In genomic region chr6:97985658-97986057, GRCm38 (mm10) we compare ENCODE assay signal across 20 mouse cellular contexts.
DNase-seq lines count a peak whose midpoint lies in the region; ATAC-seq and TF ChIP-seq lines count a peak whose summit lies in the region.
"Had no signal": no experiment of that assay in that cellular context is flagged by ENCODE, and none has a peak within 500 bp of the region (broad histone marks: within the 10 kb centered on the region; RNA-seq: fewer than 3 reads in every experiment).

No protein-coding gene starts in this region.

- no peak for DNase-seq in heart, embryonic 10.5 days (ENCODE audit: low spot score)
- peak; percentile 25 for DNase-seq in intestine, embryonic 14.5 days (ENCODE audit: low spot score)
- peak; percentile 54 for DNase-seq in MEL (ENCODE audit: low read depth, low spot score)
- no peak for DNase-seq in left cerebral cortex, adult 9 months (ENCODE audit: low spot score in 2 of 2)
- DNase-seq: adrenal gland, adult 8-10 months; adrenal gland, postnatal 14 days; adrenal gland, postnatal 36 days; cerebellum, adult 11-12 months; cerebellum, adult 2 months; cerebellum, adult 9-10 months; cerebellum, postnatal 10 days; cerebellum, postnatal 25 days had no signal

- TF ChIP-seq POLR2A in MEL (IDR thresholded peaks at IDR 0.05; ENCODE audit: control insufficient read depth in 1 of 2, insufficient read depth in 1 of 2, low read depth in 1 of 2, low read length in 2 of 2, poor library complexity in 1 of 2): no peak

- peaks cover 24% of the 10 kb centered on the region for H3K4me1 ChIP-seq in heart, embryonic 13.5 days
- H3K4me1 ChIP-seq in heart, embryonic 10.5 days: peaks cover 19% of the 10 kb centered on the region
- no peaks in the 10 kb centered on the region for H3K4me1 ChIP-seq in intestine, embryonic 14.5 days (replicated peaks; ENCODE audit: control insufficient read depth, insufficient read depth, low read length)
- H3K4me1 ChIP-seq in intestine, embryonic 16.5 days (ENCODE audit: control insufficient read depth, insufficient read depth, low read length): no peaks in the 10 kb centered on the region
- peaks cover 0 to 6% of the 10 kb centered on the region in 2 experiments; a peak in 2 of 4 replicates for H3K4me1 ChIP-seq in MEL (ENCODE audit: control insufficient read depth in 1 of 2, insufficient read depth in 2 of 2, low read length in 2 of 2)
- H3K4me1 ChIP-seq: embryonic facial prominence, embryonic 10.5 days; forebrain, embryonic 13.5 days; forebrain, embryonic 15.5 days had no signal

- H3K36me3 ChIP-seq in heart, embryonic 13.5 days: no peaks in the 10 kb centered on the region
- no peaks in the 10 kb centered on the region for H3K36me3 ChIP-seq in heart, embryonic 10.5 days
- H3K36me3 ChIP-seq in intestine, embryonic 14.5 days (ENCODE audit: control insufficient read depth, insufficient read depth, low read length): no peaks in the 10 kb centered on the region
- H3K36me3 ChIP-seq in intestine, embryonic 16.5 days (ENCODE audit: control insufficient read depth, insufficient read depth, low read length): no peaks in the 10 kb centered on the region
- H3K36me3 ChIP-seq in MEL (ENCODE audit: control insufficient read depth in 1 of 2, insufficient read depth in 2 of 2, low read length in 2 of 2): peaks cover 0 to 6% of the 10 kb centered on the region in 2 experiments; a peak in 2 of 4 replicates
- H3K36me3 ChIP-seq: embryonic facial prominence, embryonic 10.5 days; embryonic facial prominence, embryonic 12.5 days; forebrain, embryonic 15.5 days had no signal

- H3K9me3 ChIP-seq in heart, embryonic 13.5 days: no peaks in the 10 kb centered on the region
- H3K9me3 ChIP-seq in heart, embryonic 10.5 days: no peaks in the 10 kb centered on the region
- no peaks in the 10 kb centered on the region for H3K9me3 ChIP-seq in intestine, embryonic 14.5 days (ENCODE audit: control insufficient read depth, low read length)
- no peaks in the 10 kb centered on the region for H3K9me3 ChIP-seq in intestine, embryonic 16.5 days (ENCODE audit: control insufficient read depth, low read length)
- H3K9me3 ChIP-seq in MEL (replicated peaks; ENCODE audit: insufficient read depth, low read length): no peaks in the 10 kb centered on the region
- H3K9me3 ChIP-seq: embryonic facial prominence, embryonic 10.5 days; embryonic facial prominence, embryonic 12.5 days; forebrain, embryonic 13.5 days; forebrain, embryonic 15.5 days had no signal

- TF ChIP-seq CTCF in MEL (IDR thresholded peaks at IDR 0.05 in 2 of 3, conservative IDR thresholded peaks at IDR 0.05 in 1 of 3; ENCODE audit: control insufficient read depth in 1 of 3, insufficient read depth in 1 of 3, low read depth in 2 of 3, low read length in 3 of 3, poor library complexity in 1 of 3, severe bottlenecking in 1 of 3): no peak

- no peaks in the 10 kb centered on the region for H3K27me3 ChIP-seq in heart, embryonic 13.5 days (replicated peaks)
- H3K27me3 ChIP-seq in heart, embryonic 10.5 days (ENCODE audit: insufficient read depth, poor library complexity, severe bottlenecking): no peaks in the 10 kb centered on the region
- no peaks in the 10 kb centered on the region for H3K27me3 ChIP-seq in intestine, embryonic 14.5 days (replicated peaks; ENCODE audit: control insufficient read depth, insufficient read depth, low read length)
- H3K27me3 ChIP-seq in intestine, embryonic 16.5 days (replicated peaks; ENCODE audit: control insufficient read depth, insufficient read depth, low read length): no peaks in the 10 kb centered on the region
- H3K27me3 ChIP-seq in MEL (ENCODE audit: control insufficient read depth in 1 of 2, insufficient read depth in 2 of 2, low read length in 2 of 2): no peaks in the 10 kb centered on the region
- H3K27me3 ChIP-seq: embryonic facial prominence, embryonic 12.5 days; forebrain, embryonic 13.5 days; forebrain, embryonic 15.5 days; Patski had no signal

- no peak overlapping the region for H3K4me3 ChIP-seq in heart, embryonic 13.5 days
- no peak overlapping the region for H3K4me3 ChIP-seq in heart, embryonic 10.5 days
- H3K4me3 ChIP-seq in intestine, embryonic 14.5 days (ENCODE audit: low read depth, low read length): no peak overlapping the region
- no peak overlapping the region for H3K4me3 ChIP-seq in intestine, embryonic 16.5 days (ENCODE audit: low read length)
- H3K4me3 ChIP-seq in MEL (ENCODE audit: control insufficient read depth in 1 of 2, insufficient read depth in 1 of 2, low read depth in 2 of 2, low read length in 2 of 2): peak overlapping the region; percentile 27 to 51; a peak in 3 of 4 replicates
- H3K4me3 ChIP-seq: embryonic facial prominence, embryonic 10.5 days; embryonic facial prominence, embryonic 12.5 days; forebrain, embryonic 13.5 days; forebrain, embryonic 15.5 days had no signal

- 33% methylated on average over 9 of the region's 9 CpGs for WGBS in heart, embryonic 13.5 days
- WGBS in heart, embryonic 10.5 days: 36% methylated on average over 9 of the region's 9 CpGs
- 61% methylated on average over 9 of the region's 9 CpGs for WGBS in intestine, embryonic 14.5 days
- 60% methylated on average over 9 of the region's 9 CpGs for WGBS in intestine, embryonic 16.5 days

- H3K79me2 ChIP-seq in MEL (ENCODE audit: control insufficient read depth, insufficient read depth, low read length, poor library complexity): no peaks in the 10 kb centered on the region

- H3K4me2 ChIP-seq in heart, embryonic 13.5 days: no peak overlapping the region
- no peak overlapping the region for H3K4me2 ChIP-seq in intestine, embryonic 14.5 days (ENCODE audit: low read length)
- no peak overlapping the region for H3K4me2 ChIP-seq in intestine, embryonic 16.5 days (ENCODE audit: low read depth, low read length)
- H3K4me2 ChIP-seq: embryonic facial prominence, embryonic 12.5 days; forebrain, embryonic 13.5 days; forebrain, embryonic 15.5 days had no signal

- no peak for ATAC-seq in heart, embryonic 13.5 days (ENCODE audit: extremely low read depth, insufficient number of reproducible peaks, low FRiP score, low TSS enrichment)
- ATAC-seq in intestine, embryonic 14.5 days (replicated peaks; ENCODE audit: low FRiP score, low TSS enrichment, low read depth): no peak
- no peak for ATAC-seq in intestine, embryonic 16.5 days
- ATAC-seq: activated CD4-positive, CD25-positive, alpha-beta regulatory T cell, adult 4 months; forebrain, embryonic 13.5 days; forebrain, embryonic 15.5 days; Patski had no signal

- TF ChIP-seq RAD21 in MEL (IDR thresholded peaks at IDR 0.05; ENCODE audit: low read depth, low read length): no peak

- H3K27ac ChIP-seq in heart, embryonic 13.5 days (replicated peaks): no peak overlapping the region
- no peak overlapping the region for H3K27ac ChIP-seq in heart, embryonic 10.5 days
- H3K27ac ChIP-seq in intestine, embryonic 14.5 days (ENCODE audit: low read depth): no peak overlapping the region
- no peak overlapping the region for H3K27ac ChIP-seq in intestine, embryonic 16.5 days (ENCODE audit: low read length)
- peak overlapping the region; percentile 32; the same call in 1 of the 2 replicates for H3K27ac ChIP-seq in MEL (ENCODE audit: control insufficient read depth, low read depth, low read length)
- H3K27ac ChIP-seq: embryonic facial prominence, embryonic 10.5 days; embryonic facial prominence, embryonic 12.5 days; forebrain, embryonic 13.5 days; forebrain, embryonic 15.5 days had no signal

- no peak for TF ChIP-seq EP300 in MEL (IDR thresholded peaks at IDR 0.05; ENCODE audit: low read depth in 1 of 2, low read length in 2 of 2)

- H3K9ac ChIP-seq in heart, embryonic 13.5 days: 0 out of 2 replicates have a peak overlapping the region, but pooled peaks have one; percentile 37
- no peak overlapping the region for H3K9ac ChIP-seq in intestine, embryonic 14.5 days (ENCODE audit: low read length)
- no peak overlapping the region for H3K9ac ChIP-seq in intestine, embryonic 16.5 days (ENCODE audit: low read depth, low read length)
- H3K9ac ChIP-seq in MEL (ENCODE audit: control insufficient read depth, low read depth, low read length, poor library complexity, severe bottlenecking): peak overlapping the region; percentile 47
- H3K9ac ChIP-seq: embryonic facial prominence, embryonic 12.5 days; forebrain, embryonic 13.5 days; forebrain, embryonic 15.5 days had no signal

TF ChIP-seq in MEL, 35 proteins besides CTCF, POLR2A, EP300 and RAD21:
- TF ChIP-seq MXI1 (IDR thresholded peaks at IDR 0.05; ENCODE audit: low read depth, low read length) (no peak), GATA1 (IDR thresholded peaks at IDR 0.05; ENCODE audit: low read depth, low read length) (peak; percentile 60), SIN3A (IDR thresholded peaks at IDR 0.05; ENCODE audit: low read length) (no peak), CHD2 (IDR thresholded peaks at IDR 0.05; ENCODE audit: low read length) (no peak)

Comparison
In these comparisons a context has a peak if more than half of its experiments do, and no peak if none do; other contexts are left out.
1. H3K4me3 ChIP-seq: peak in MEL (2 of 2); none in heart, embryonic 13.5 days (single experiment), heart, embryonic 10.5 days (single experiment), intestine, embryonic 14.5 days (single experiment) and intestine, embryonic 16.5 days (single experiment).
2. H3K9ac ChIP-seq: peak in heart, embryonic 13.5 days (single experiment) and MEL (single experiment); none in intestine, embryonic 14.5 days (single experiment) and intestine, embryonic 16.5 days (single experiment).
3. DNase-seq: peak in intestine, embryonic 14.5 days (single experiment) and MEL (single experiment); none in heart, embryonic 10.5 days (single experiment) and left cerebral cortex, adult 9 months (0 of 2).